Mouse (Mus musculus): ENCODE measurements at regions not wholly inside any gene's neighbourhood (a gene's known extent, or its start where the extent isn't known, plus 50 kb on each side); places are given as distances from the start of the nearest gene placed in this dataset.

DNA sequence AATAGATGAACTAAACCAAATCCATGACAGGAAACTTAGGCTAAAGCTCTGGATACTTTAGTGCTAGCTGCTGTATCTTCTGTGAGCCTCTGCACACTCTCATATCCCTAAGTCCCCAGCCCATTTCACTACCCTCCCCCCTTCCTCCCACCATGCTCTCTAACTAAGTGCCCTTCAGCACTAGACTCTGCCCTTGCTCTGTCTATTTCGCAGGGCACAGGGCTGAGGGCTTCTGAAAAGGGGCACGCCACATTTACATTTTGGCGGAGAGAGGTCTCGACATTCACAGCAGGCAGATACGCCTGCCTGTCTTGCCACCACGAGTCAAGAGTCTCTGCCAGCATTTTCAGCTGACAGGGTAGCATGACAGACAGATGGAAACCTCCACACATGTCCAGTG lies 282.5 kb upstream of the Cnr1 start:
- TF ChIP-seq CTCF (IDR thresholded peaks at IDR 0.05; ENCODE audit: extremely low read depth, insufficient read depth, low read length) = no peak
- no peak for TF ChIP-seq POLR2A (IDR thresholded peaks at IDR 0.05; ENCODE audit: extremely low read depth, insufficient read depth, low read length)
- Histone ChIP-seq H3K4me3 (ENCODE audit: insufficient read depth, low read length) (no peak overlapping the region), H3K27ac (ENCODE audit: insufficient read depth, low read length) (no peak overlapping the region), H3K4me1 (ENCODE audit: control insufficient read depth, insufficient read depth, low read length) (no peaks in the 10 kb centered on the region)

- Histone ChIP-seq H3K4me1 (ENCODE audit: control insufficient read depth, insufficient read depth, low read length) (no peaks in the 10 kb centered on the region), H3K27ac (ENCODE audit: insufficient read depth, low read length) (no peak overlapping the region), H3K4me3 (ENCODE audit: insufficient read depth, low read length) (no peak overlapping the region)
- TF ChIP-seq CTCF (IDR thresholded peaks at IDR 0.05; ENCODE audit: extremely low read depth, insufficient read depth, low read length) (no peak), POLR2A (IDR thresholded peaks at IDR 0.05; ENCODE audit: extremely low read depth, insufficient read depth, low read length) (no peak)
Observed at GRCm38 (mm10) chr4:33642526-33642925, 281.9 kb upstream of the Cnr1 start.

GRCm38 (mm10) chr4:33645217-33645616 lies 279.2 kb upstream of the Cnr1 start:
- no peak overlapping the region for H3K4me3 ChIP-seq (ENCODE audit: insufficient read depth, low read length)
- H3K4me1 ChIP-seq (ENCODE audit: control insufficient read depth, insufficient read depth, low read length) = no peaks in the 10 kb centered on the region
- no peak for TF ChIP-seq POLR2A (IDR thresholded peaks at IDR 0.05; ENCODE audit: extremely low read depth, insufficient read depth, low read length)
- TF ChIP-seq CTCF (IDR thresholded peaks at IDR 0.05; ENCODE audit: extremely low read depth, insufficient read depth, low read length) = no peak
- no peak overlapping the region for H3K27ac ChIP-seq (ENCODE audit: insufficient read depth, low read length)

DNA sequence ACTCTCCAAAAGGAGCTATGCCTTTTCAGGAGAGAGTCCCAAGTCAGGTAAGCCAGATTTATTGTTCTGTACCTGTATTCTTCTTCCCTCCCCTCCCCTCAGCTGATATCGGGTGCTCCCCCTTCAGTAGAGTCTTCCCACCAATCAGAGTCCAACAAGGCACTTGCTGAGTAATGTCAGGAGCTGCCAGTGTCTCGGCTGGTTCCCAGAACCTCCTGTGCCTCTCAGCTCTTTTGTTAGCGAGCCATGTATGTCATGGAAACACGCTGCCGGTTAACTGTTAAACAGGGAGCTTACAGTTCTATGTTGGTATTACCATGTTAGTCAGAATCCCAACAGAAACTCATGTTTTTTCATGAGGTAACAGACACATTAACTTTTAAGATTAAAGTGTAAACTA lies 273.1 kb upstream of the Cnr1 start:
- TF ChIP-seq POLR2A (IDR thresholded peaks at IDR 0.05; ENCODE audit: extremely low read depth, insufficient read depth, low read length) (no peak), CTCF (IDR thresholded peaks at IDR 0.05; ENCODE audit: extremely low read depth, insufficient read depth, low read length) (no peak)
- Histone ChIP-seq H3K27ac (ENCODE audit: insufficient read depth, low read length) (no peak overlapping the region), H3K4me1 (ENCODE audit: control insufficient read depth, insufficient read depth, low read length) (no peaks in the 10 kb centered on the region), H3K4me3 (ENCODE audit: insufficient read depth, low read length) (no peak overlapping the region)

- Histone ChIP-seq H3K4me1 (ENCODE audit: control insufficient read depth, insufficient read depth, low read length) (peaks cover 3% of the 10 kb centered on the region), H3K27ac (ENCODE audit: insufficient read depth, low read length) (no peak overlapping the region), H3K4me3 (ENCODE audit: insufficient read depth, low read length) (no peak overlapping the region)
- no peak for TF ChIP-seq POLR2A (IDR thresholded peaks at IDR 0.05; ENCODE audit: extremely low read depth, insufficient read depth, low read length)
- TF ChIP-seq CTCF (IDR thresholded peaks at IDR 0.05; ENCODE audit: extremely low read depth, insufficient read depth, low read length) = no peak
Observed at GRCm38 (mm10) chr4:33659766-33660165, 264.6 kb upstream of the Cnr1 start.

GRCm38 (mm10) chr4:33660553-33660952 lies 263.8 kb upstream of the Cnr1 start:
- Histone ChIP-seq H3K27ac (ENCODE audit: insufficient read depth, low read length) (no peak overlapping the region), H3K4me3 (ENCODE audit: insufficient read depth, low read length) (no peak overlapping the region), H3K4me1 (ENCODE audit: control insufficient read depth, insufficient read depth, low read length) (peaks cover 3% of the 10 kb centered on the region)
- TF ChIP-seq POLR2A (IDR thresholded peaks at IDR 0.05; ENCODE audit: extremely low read depth, insufficient read depth, low read length) (no peak), CTCF (IDR thresholded peaks at IDR 0.05; ENCODE audit: extremely low read depth, insufficient read depth, low read length) (no peak)

GRCm38 (mm10) chr4:33661862-33662261 lies 262.5 kb upstream of the Cnr1 start:
- Histone ChIP-seq H3K4me3 (ENCODE audit: insufficient read depth, low read length) (no peak overlapping the region), H3K27ac (ENCODE audit: insufficient read depth, low read length) (no peak overlapping the region), H3K4me1 (ENCODE audit: control insufficient read depth, insufficient read depth, low read length) (peaks cover 3% of the 10 kb centered on the region)
- TF ChIP-seq CTCF (IDR thresholded peaks at IDR 0.05; ENCODE audit: extremely low read depth, insufficient read depth, low read length) (no peak), POLR2A (IDR thresholded peaks at IDR 0.05; ENCODE audit: extremely low read depth, insufficient read depth, low read length) (no peak)

DNA sequence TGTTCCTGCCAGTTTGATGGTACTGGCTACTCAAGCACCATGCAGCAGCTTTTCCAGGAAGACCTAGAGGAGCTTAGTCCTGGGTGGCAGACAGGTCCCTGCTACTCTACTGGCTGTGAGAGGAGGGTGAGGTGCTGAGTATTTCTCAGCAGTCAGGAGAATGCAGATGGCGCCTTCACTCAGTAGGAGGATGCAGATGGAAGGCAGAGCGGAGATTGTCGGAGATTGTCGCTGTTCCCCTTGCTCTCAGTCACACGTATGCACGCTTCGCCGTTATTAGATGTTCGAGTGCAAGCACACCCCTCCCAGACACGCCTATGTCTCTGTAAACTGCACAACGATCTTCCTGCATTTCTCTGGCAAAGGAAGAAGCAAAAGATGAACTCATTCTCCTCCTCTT lies 261.4 kb upstream of the Cnr1 start:
- Histone ChIP-seq H3K4me1 (ENCODE audit: control insufficient read depth, insufficient read depth, low read length) (peaks cover 3% of the 10 kb centered on the region), H3K27ac (ENCODE audit: insufficient read depth, low read length) (no peak overlapping the region), H3K4me3 (ENCODE audit: insufficient read depth, low read length) (no peak overlapping the region)
- TF ChIP-seq CTCF (IDR thresholded peaks at IDR 0.05; ENCODE audit: extremely low read depth, insufficient read depth, low read length) (no peak), POLR2A (IDR thresholded peaks at IDR 0.05; ENCODE audit: extremely low read depth, insufficient read depth, low read length) (no peak)

GRCm38 (mm10) chr4:33663616-33664473 lies 260.5 kb upstream of the Cnr1 start:
- Histone ChIP-seq H3K27ac (ENCODE audit: insufficient read depth, low read length) (no peak overlapping the region), H3K4me1 (ENCODE audit: control insufficient read depth, insufficient read depth, low read length) (peaks cover 3% of the 10 kb centered on the region), H3K4me3 (ENCODE audit: insufficient read depth, low read length) (no peak overlapping the region)
- no peak for TF ChIP-seq CTCF (IDR thresholded peaks at IDR 0.05; ENCODE audit: extremely low read depth, insufficient read depth, low read length)
- TF ChIP-seq POLR2A (IDR thresholded peaks at IDR 0.05; ENCODE audit: extremely low read depth, insufficient read depth, low read length) = no peak

DNA sequence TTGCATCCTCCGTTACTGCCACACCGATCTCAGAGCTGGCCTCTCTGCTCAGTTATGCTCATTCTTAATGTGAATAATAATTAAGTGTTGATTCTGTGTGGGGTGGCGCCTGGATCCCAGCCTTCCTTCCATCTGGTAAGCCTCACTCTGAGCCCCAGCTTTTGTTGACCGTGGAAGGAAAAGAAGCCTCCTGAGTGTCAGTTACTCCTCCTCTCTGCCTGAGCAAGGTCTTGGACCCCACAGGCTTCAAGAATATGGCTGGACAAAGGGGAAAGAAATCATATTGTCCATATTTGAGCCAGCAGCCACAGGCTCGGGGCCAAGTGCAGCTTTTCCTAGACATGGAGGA lies 259.9 kb upstream of the Cnr1 start:
- no peak overlapping the region for H3K4me3 ChIP-seq (ENCODE audit: insufficient read depth, low read length)
- no peak overlapping the region for H3K27ac ChIP-seq (ENCODE audit: insufficient read depth, low read length)
- H3K4me1 ChIP-seq (ENCODE audit: control insufficient read depth, insufficient read depth, low read length) = peaks cover 3% of the 10 kb centered on the region
- TF ChIP-seq CTCF (IDR thresholded peaks at IDR 0.05; ENCODE audit: extremely low read depth, insufficient read depth, low read length) (no peak), POLR2A (IDR thresholded peaks at IDR 0.05; ENCODE audit: extremely low read depth, insufficient read depth, low read length) (no peak)

All from cortical plate, adult 2 months (tissue).